Mouse (Mus musculus) midbrain, embryonic 10.5 days (tissue): Measurements from ENCODE around the gene Cfap46. TPM values are rescaled to one million over a fixed set of nuclear protein-coding genes. Genes with fewer than 3 reads are reported as not detected.

ENCODE experiments used
- DNase-seq: peaks from one replicate; pipeline ENCODE4 v3.0.0-alpha.2; 2017; ENCODE audit warnings: low spot score
- H3K27ac ChIP-seq: fragments of 300-500 bp; sonication (generic); replicated peaks from 2 replicates; pipeline ENCODE4 v1.5.1; 2016; ENCODE audit warnings: mild to moderate bottlenecking
- H3K27me3 ChIP-seq: fragments of 300-500 bp; sonication (generic); 2 replicates; pipeline ENCODE4 v1.6.1; 2016; ENCODE audit warnings: low read depth, mild to moderate bottlenecking; ENCODE audit not compliant: poor library complexity, severe bottlenecking
- H3K36me3 ChIP-seq: fragments of 300-500 bp; sonication (generic); 2 replicates; pipeline ENCODE4 v1.6.1; 2016; ENCODE audit warnings: mild to moderate bottlenecking, moderate library complexity
- H3K4me1 ChIP-seq: fragments of 300-500 bp; sonication (generic); 2 replicates; pipeline ENCODE4 v1.6.1; 2016
- H3K4me3 ChIP-seq: fragments of 300-500 bp; sonication (generic); 2 replicates; pipeline ENCODE4 v1.5.1; 2016; ENCODE audit warnings: mild to moderate bottlenecking, moderate library complexity
- H3K9me3 ChIP-seq: fragments of 300-500 bp; sonication (generic); replicated peaks from 2 replicates; pipeline ENCODE4 v1.6.1; 2016; ENCODE audit warnings: mild to moderate bottlenecking
- WGBS: fragments of 180-500 bp; shearing (Covaris S2); methylation state at CpG from one replicate; pipeline ENCODE4 v1.1.7; 2016; 5-methylcytosine and 5-hydroxymethylcytosine counted together
- polyA plus RNA-seq: library from polyadenylated mRNA; unstranded; fragments of >200 nt; fragmentation: Nextera tagmentation; extraction: Ambion mirVana; gene quantifications from 2 replicates; pipeline ENCODE4 v1.2.1, GENCODE M21; 2016

The Cfap46 gene
- polyA plus RNA-seq, 1 experiment from 2014 or later: 0.30 TPM

- no peaks in the 10 kb centered on the region for H3K9me3 ChIP-seq
- peaks cover 100% of the 10 kb centered on the region for H3K27me3 ChIP-seq
- H3K36me3 ChIP-seq: peaks cover 13% of the 10 kb centered on the region; the same call in 1 of the 2 replicates
- WGBS: under 1% methylated on average over 53 of the region's 53 CpGs
- DNase-seq: peak; percentile 56
- H3K27ac ChIP-seq: peak overlapping the region; percentile 87
- H3K4me1 ChIP-seq: peaks cover 73% of the 10 kb centered on the region
- peak overlapping the region; percentile 64 for H3K4me3 ChIP-seq
Measured at GRCm38 (mm10) chr7:139584221-139585175, 99.1 kb downstream of the Cfap46 start.

GRCm38 (mm10) chr7:139583094-139583737 is 100.4 kb downstream of the Cfap46 start:
- DNase-seq: peak; percentile 34
- WGBS: 7% methylated on average over 17 of the region's 17 CpGs
- H3K4me3 ChIP-seq: peak overlapping the region; percentile 64
- no peaks in the 10 kb centered on the region for H3K9me3 ChIP-seq
- H3K4me1 ChIP-seq: peaks cover 75% of the 10 kb centered on the region
- peak overlapping the region; percentile 87; the same call in 1 of the 2 replicates for H3K27ac ChIP-seq
- peaks cover 100% of the 10 kb centered on the region for H3K27me3 ChIP-seq
- peaks cover 24% of the 10 kb centered on the region for H3K36me3 ChIP-seq

- peaks cover 100% of the 10 kb centered on the region for H3K27me3 ChIP-seq
- peak within 1 kb of the TSS; percentile 64 for H3K4me3 ChIP-seq
- peaks cover 70% of the 10 kb centered on the region for H3K4me1 ChIP-seq
- H3K36me3 ChIP-seq: peaks cover 31% of the 10 kb centered on the region
- no peaks in the 10 kb centered on the region for H3K9me3 ChIP-seq
- DNase-seq: peak; percentile 87
- WGBS: under 1% methylated on average over 56 of the region's 56 CpGs
- H3K27ac ChIP-seq: peak within 1 kb of the TSS; percentile 87
Measured at GRCm38 (mm10) chr7:139582595-139582994, 101.0 kb downstream of the Cfap46 start, which contains the start of gene Nkx6-2. Gene Nkx6-2, minus strand, starts transcription at chr7:139582797.

GRCm38 (mm10) chr7:139581801-139582571 is 101.6 kb downstream of the Cfap46 start:
- Histone ChIP-seq H3K36me3 (peaks cover 35% of the 10 kb centered on the region), H3K27me3 (peaks cover 100% of the 10 kb centered on the region), H3K4me3 (peak overlapping the region; percentile 64), H3K9me3 (no peaks in the 10 kb centered on the region), H3K4me1 (peaks cover 74% of the 10 kb centered on the region), H3K27ac (peak overlapping the region; percentile 87)
- WGBS: under 1% methylated on average over 82 of the region's 82 CpGs
- no peak for DNase-seq

GRCm38 (mm10) chr7:139580851-139581775 is 102.5 kb downstream of the Cfap46 start:
- Histone ChIP-seq H3K9me3 (no peaks in the 10 kb centered on the region), H3K4me1 (peaks cover 79% of the 10 kb centered on the region), H3K27me3 (peaks cover 100% of the 10 kb centered on the region), H3K36me3 (peaks cover 35% of the 10 kb centered on the region), H3K27ac (peak overlapping the region; percentile 87), H3K4me3 (peak overlapping the region; percentile 64)
- under 1% methylated on average over 78 of the region's 78 CpGs for WGBS
- peak; percentile 52 for DNase-seq

- Histone ChIP-seq H3K27me3 (peaks cover 100% of the 10 kb centered on the region), H3K36me3 (peaks cover 39% of the 10 kb centered on the region), H3K27ac (peak overlapping the region; percentile 87), H3K9me3 (no peaks in the 10 kb centered on the region), H3K4me1 (peaks cover 64% of the 10 kb centered on the region), H3K4me3 (peak overlapping the region; percentile 64)
- no peak for DNase-seq
- WGBS: 47% methylated on average over 21 of the region's 21 CpGs
Measured at GRCm38 (mm10) chr7:139579261-139579905, 104.2 kb downstream of the Cfap46 start.

- H3K4me3 ChIP-seq: no peak overlapping the region
- H3K27me3 ChIP-seq: peaks cover 99% of the 10 kb centered on the region
- 74% methylated on average over 16 of the region's 16 CpGs for WGBS
- H3K9me3 ChIP-seq: no peaks in the 10 kb centered on the region
- DNase-seq: no peak
- H3K4me1 ChIP-seq: peaks cover 34% of the 10 kb centered on the region
- H3K36me3 ChIP-seq: peaks cover 39% of the 10 kb centered on the region
- 0 out of 2 replicates have a peak overlapping the region, but pooled peaks have one; percentile 15 for H3K27ac ChIP-seq
Measured at GRCm38 (mm10) chr7:139576064-139576686, 107.4 kb downstream of the Cfap46 start.

- Histone ChIP-seq H3K4me1 (peaks cover 17% of the 10 kb centered on the region), H3K9me3 (no peaks in the 10 kb centered on the region), H3K36me3 (peaks cover 9% of the 10 kb centered on the region), H3K27me3 (peaks cover 96% of the 10 kb centered on the region), H3K4me3 (no peak overlapping the region), H3K27ac (no peak overlapping the region)
- WGBS: 89% methylated on average over 3 of the region's 3 CpGs
- DNase-seq: no peak
Measured at GRCm38 (mm10) chr7:139572665-139573064, 111.0 kb downstream of the Cfap46 start.

- no peak overlapping the region for H3K4me3 ChIP-seq
- no peaks in the 10 kb centered on the region for H3K9me3 ChIP-seq
- WGBS: 95% methylated on average over 5 of the region's 5 CpGs
- no peak overlapping the region for H3K27ac ChIP-seq
- peaks cover 4% of the 10 kb centered on the region; the same call in 1 of the 2 replicates for H3K36me3 ChIP-seq
- no peaks in the 10 kb centered on the region for H3K4me1 ChIP-seq
- H3K27me3 ChIP-seq: peaks cover 96% of the 10 kb centered on the region
- no peak for DNase-seq
Measured at GRCm38 (mm10) chr7:139570788-139571187, 112.8 kb downstream of the Cfap46 start.

GRCm38 (mm10) chr7:139566533-139566932 is 117.1 kb downstream of the Cfap46 start:
- H3K9me3 ChIP-seq: no peaks in the 10 kb centered on the region
- no peaks in the 10 kb centered on the region for H3K36me3 ChIP-seq
- DNase-seq: no peak
- WGBS: 94% methylated on average over 8 of the region's 8 CpGs
- H3K27ac ChIP-seq: no peak overlapping the region
- H3K27me3 ChIP-seq: peaks cover 97% of the 10 kb centered on the region
- H3K4me1 ChIP-seq: peaks cover 23% of the 10 kb centered on the region
- H3K4me3 ChIP-seq: no peak overlapping the region

- peaks cover 97% of the 10 kb centered on the region for H3K27me3 ChIP-seq
- 81% methylated on average over 6 of the region's 6 CpGs for WGBS
- H3K4me1 ChIP-seq: peaks cover 23% of the 10 kb centered on the region
- no peak for DNase-seq
- H3K36me3 ChIP-seq: no peaks in the 10 kb centered on the region
- H3K27ac ChIP-seq: no peak overlapping the region
- H3K9me3 ChIP-seq: no peaks in the 10 kb centered on the region
- no peak overlapping the region for H3K4me3 ChIP-seq
Measured at GRCm38 (mm10) chr7:139565998-139566397, 117.6 kb downstream of the Cfap46 start.
